Comparison of ENCODE assay signal across 8 mouse cellular contexts in genomic region chr17:57011236-57012141, GRCm38 (mm10). TPM values are rescaled to one million over a fixed set of nuclear protein-coding genes. Genes with fewer than 3 reads are reported as not detected.
DNase-seq lines count a peak whose midpoint lies in the region; ATAC-seq and TF ChIP-seq lines count a peak whose summit lies in the region.

Gene Gtf2f1, minus strand, starts transcription at chr17:57011288.
Gene Gm17949, plus strand, starts transcription at chr17:57011469.

- peaks cover 60% of the 10 kb centered on the region for H3K4me1 ChIP-seq in G1E (ENCODE audit: insufficient read depth, low read depth, low read length)
- peaks cover 14% of the 10 kb centered on the region for H3K4me1 ChIP-seq in forebrain, embryonic 16.5 days (replicated peaks; ENCODE audit: control insufficient read depth, insufficient read depth, low read length)
- H3K4me1 ChIP-seq in lung, embryonic 14.5 days (ENCODE audit: insufficient read depth) = no peaks in the 10 kb centered on the region; the same call in 1 of the 2 replicates
- peaks cover 11% of the 10 kb centered on the region for H3K4me1 ChIP-seq in olfactory bulb, adult 2 months (ENCODE audit: control insufficient read depth, insufficient read depth, low read length)
- peaks cover 8% of the 10 kb centered on the region for H3K4me1 ChIP-seq in thymus, adult 2 months (replicated peaks; ENCODE audit: control insufficient read depth, insufficient read depth, low read length)

- H3K27me3 ChIP-seq in G1E (ENCODE audit: insufficient read depth, low read length) = no peaks in the 10 kb centered on the region
- no peaks in the 10 kb centered on the region for H3K27me3 ChIP-seq in forebrain, embryonic 16.5 days (replicated peaks; ENCODE audit: control insufficient read depth, insufficient read depth, low read length)
- no peaks in the 10 kb centered on the region for H3K27me3 ChIP-seq in lung, embryonic 14.5 days (ENCODE audit: insufficient read depth, low read length)
- H3K27me3 ChIP-seq in thymus, adult 2 months (ENCODE audit: control insufficient read depth, insufficient read depth, low read length) = no peaks in the 10 kb centered on the region

- peaks cover 36% of the 10 kb centered on the region for H3K36me3 ChIP-seq in G1E (replicated peaks)
- peaks cover 11% of the 10 kb centered on the region for H3K36me3 ChIP-seq in forebrain, embryonic 16.5 days (ENCODE audit: control insufficient read depth, insufficient read depth)
- peaks cover 32% of the 10 kb centered on the region for H3K36me3 ChIP-seq in lung, embryonic 14.5 days (ENCODE audit: insufficient read depth)
- peaks cover 14% of the 10 kb centered on the region for H3K36me3 ChIP-seq in thymus, adult 2 months (ENCODE audit: control insufficient read depth, insufficient read depth, low read length)

- under 1% methylated on average over 51 of the region's 51 CpGs for WGBS in forebrain, embryonic 16.5 days
- WGBS in lung, embryonic 14.5 days = 1% methylated on average over 51 of the region's 51 CpGs
- WGBS in olfactory bulb, adult 2 months = under 1% methylated on average over 51 of the region's 51 CpGs
- under 1% methylated on average over 51 of the region's 51 CpGs for WGBS in thymus, adult 2 months

- peak within 1 kb of the TSS; percentile 92 for H3K4me2 ChIP-seq in forebrain, embryonic 16.5 days (ENCODE audit: low read length)
- H3K4me2 ChIP-seq in lung, embryonic 14.5 days = peak within 1 kb of the TSS; percentile 91

- TF ChIP-seq CTCF in G1E (IDR thresholded peaks at IDR 0.05; ENCODE audit: low read depth, low read length) = no peak
- peak; percentile 18; the same call in 1 of the 2 replicates for TF ChIP-seq CTCF in layer of hippocampus, adult 2 months (conservative IDR thresholded peaks at IDR 0.05)
- TF ChIP-seq CTCF in lung, embryonic 14.5 days (IDR thresholded peaks at IDR 0.05; ENCODE audit: low read depth) = no peak
- TF ChIP-seq CTCF in olfactory bulb, adult 2 months (IDR thresholded peaks at IDR 0.05; ENCODE audit: insufficient read depth, low read depth, low read length) = no peak
- TF ChIP-seq CTCF in thymus, adult 2 months (IDR thresholded peaks at IDR 0.05; ENCODE audit: borderline replicate concordance, control insufficient read depth, extremely low read depth, insufficient read depth, low read length, poor library complexity) = 0 out of 2 replicates have a peak, but pooled peaks have one; percentile 43

- H3K9ac ChIP-seq in forebrain, embryonic 16.5 days (replicated peaks; ENCODE audit: low read depth, low read length) = peak within 1 kb of the TSS; percentile 74
- H3K9ac ChIP-seq in lung, embryonic 14.5 days = peak within 1 kb of the TSS; percentile 80

- intact Hi-C loops in heart, postnatal 36 days (cut with DNase I) = loop anchor here (2.0 kb wide), 1 partner anchor 21 kb away; the partner anchor contains the start of gene Clpp

- peak; percentile 79 for ATAC-seq in G1E (ENCODE audit: extremely low read depth, insufficient number of reproducible peaks, low FRiP score, poor library complexity, severe bottlenecking)
- peak; percentile 91 for ATAC-seq in forebrain, embryonic 16.5 days
- peak; percentile 90 for ATAC-seq in lung, embryonic 14.5 days (ENCODE audit: insufficient read depth)

- peak within 1 kb of the TSS; percentile 95 for H3K27ac ChIP-seq in forebrain, embryonic 16.5 days (ENCODE audit: low read length)
- peak within 1 kb of the TSS; percentile 97 for H3K27ac ChIP-seq in layer of hippocampus, adult 2 months
- H3K27ac ChIP-seq in lung, embryonic 14.5 days (ENCODE audit: low read depth) = peak within 1 kb of the TSS; percentile 92
- H3K27ac ChIP-seq in olfactory bulb, adult 2 months (ENCODE audit: insufficient read depth, low read depth, low read length) = peak within 1 kb of the TSS; percentile 98
- H3K27ac ChIP-seq in thymus, adult 2 months (ENCODE audit: control insufficient read depth, insufficient read depth, low read length) = peak within 1 kb of the TSS; percentile 69

- peak; percentile 86 for DNase-seq in G1E (ENCODE audit: low spot score)
- peak; percentile 92 for DNase-seq in cerebellum, adult 18-20 months
- DNase-seq in heart, postnatal 36 days = peak; percentile 88 to 93
- DNase-seq in layer of hippocampus, adult 2 months (ENCODE audit: low spot score in 2 of 2) = peak; percentile 93 to 94
- peak; percentile 100 for DNase-seq in lung, embryonic 14.5 days
- DNase-seq in thymus, adult 2 months = peak; percentile 87

- no peaks in the 10 kb centered on the region for H3K9me3 ChIP-seq in G1E (replicated peaks)
- no peaks in the 10 kb centered on the region for H3K9me3 ChIP-seq in forebrain, embryonic 16.5 days (ENCODE audit: control insufficient read depth, low read length)
- no peaks in the 10 kb centered on the region for H3K9me3 ChIP-seq in lung, embryonic 14.5 days (ENCODE audit: low read depth, low read length)

- H3K4me3 ChIP-seq in G1E (ENCODE audit: low read depth, low read length) = peak within 1 kb of the TSS; percentile 88
- peak within 1 kb of the TSS; percentile 79 for H3K4me3 ChIP-seq in forebrain, embryonic 16.5 days (replicated peaks; ENCODE audit: low read length)
- peak within 1 kb of the TSS; percentile 73 for H3K4me3 ChIP-seq in layer of hippocampus, adult 2 months
- peak within 1 kb of the TSS; percentile 85 for H3K4me3 ChIP-seq in lung, embryonic 14.5 days (ENCODE audit: low read depth, low read length)
- H3K4me3 ChIP-seq in olfactory bulb, adult 2 months (ENCODE audit: insufficient read depth, low read depth, low read length) = peak within 1 kb of the TSS; percentile 83
- peak within 1 kb of the TSS; percentile 89 for H3K4me3 ChIP-seq in thymus, adult 2 months (ENCODE audit: control insufficient read depth, insufficient read depth, low read length)

- TF ChIP-seq POLR2A in olfactory bulb, adult 2 months (IDR thresholded peaks at IDR 0.05; ENCODE audit: insufficient read depth, low read depth, low read length) = peak; percentile 98
- TF ChIP-seq POLR2A in thymus, adult 2 months (IDR thresholded peaks at IDR 0.05; ENCODE audit: control insufficient read depth, extremely low read depth, insufficient read depth, low read length, poor library complexity) = peak; percentile 98

RNA-seq across cellular contexts. Expression of gene Gtf2f1, which starts in this region (rescaled TPM):
- total RNA-seq in G1E (2014; fragmentation: Nextera tagmentation) (104 and 113 TPM in 2 replicates), G1E (2017) (101 and 102 TPM in 2 replicates)
- 145 and 151 TPM in 2 replicates for polyA plus RNA-seq in G1E (2012)
- polyA plus RNA-seq in forebrain, embryonic 16.5 days (2015; fragmentation: Nextera tagmentation; extraction: Ambion mirVana) = 84.3 and 90.1 TPM in 2 replicates
- total RNA-seq in heart, postnatal 36 days (2021) = 10 to 100 TPM; 18.9 to 19.1 TPM
- 10 to 100 TPM; 61.2 to 63.2 TPM for total RNA-seq in layer of hippocampus, adult 2 months (2021)
- polyA plus RNA-seq in lung, embryonic 14.5 days (2014; fragmentation: Nextera tagmentation; extraction: Ambion mirVana) = 53.2 and 60.2 TPM in 2 replicates
- polyA plus RNA-seq in olfactory bulb, adult 2 months (2012; ENCODE audit: insufficient read depth, insufficient read length, low replicate concordance, missing spikeins) = not detected in 2 replicates
- 40.8 and 42.9 TPM in 2 replicates for polyA plus RNA-seq in thymus, adult 2 months (2012; rRNA removed)

RNA-seq across cellular contexts. Expression of gene Gm17949, which starts in this region (rescaled TPM):
- total RNA-seq in G1E (2014; fragmentation: Nextera tagmentation) (0.98 TPM in 1 of 2 replicates, not detected in the other), G1E (2017) (0.12 and 0.27 TPM in 2 replicates)
- polyA plus RNA-seq in G1E (2012) = 0.11 and 0.21 TPM in 2 replicates
- 0.47 and 0.83 TPM in 2 replicates for polyA plus RNA-seq in forebrain, embryonic 16.5 days (2015; fragmentation: Nextera tagmentation; extraction: Ambion mirVana)
- not detected for total RNA-seq in heart, postnatal 36 days (2021)
- under 1 TPM in 1 of 2 experiments, not detected in 1; 0.64 TPM for total RNA-seq in layer of hippocampus, adult 2 months (2021)
- polyA plus RNA-seq in lung, embryonic 14.5 days (2014; fragmentation: Nextera tagmentation; extraction: Ambion mirVana) = 0.16 TPM in 1 of 2 replicates, not detected in the other
- polyA plus RNA-seq in olfactory bulb, adult 2 months (2012; ENCODE audit: insufficient read depth, insufficient read length, low replicate concordance, missing spikeins) = not detected in 2 replicates
- 0.08 TPM in 1 of 2 replicates, not detected in the other for polyA plus RNA-seq in thymus, adult 2 months (2012; rRNA removed)

Comparison
In these comparisons a context has a peak if more than half of its experiments do, and no peak if none do; other contexts are left out.
1. Peak in every context shown above with its lines: DNase-seq, ATAC-seq, H3K4me3 ChIP-seq and H3K27ac ChIP-seq.
2. RNA of gene Gtf2f1 (polyA plus RNA-seq): 145 to 151 TPM in G1E, 84.3 to 90.1 TPM in forebrain, embryonic 16.5 days, 53.2 to 60.2 TPM in lung, embryonic 14.5 days and 40.8 to 42.9 TPM in thymus, adult 2 months; not detected in olfactory bulb, adult 2 months; every median in the first group is over 10 times any median in the second.
3. CTCF ChIP-seq: peak in layer of hippocampus, adult 2 months (single experiment) and thymus, adult 2 months (single experiment); none in G1E (single experiment), lung, embryonic 14.5 days (single experiment) and olfactory bulb, adult 2 months (single experiment).